Mouse (Mus musculus): ENCODE measurements around the gene Plcl2. TPM values are rescaled to one million over a fixed set of nuclear protein-coding genes. Genes with fewer than 3 reads are reported as not detected.
"Not testable (repeated sequence)": the region's sequence is repeated elsewhere in the genome, so short reads cannot be mapped to it uniquely, and the experiment has no call there.

The Plcl2 gene
- polyA plus RNA-seq, 1 experiment: 2.9 TPM

DNA sequence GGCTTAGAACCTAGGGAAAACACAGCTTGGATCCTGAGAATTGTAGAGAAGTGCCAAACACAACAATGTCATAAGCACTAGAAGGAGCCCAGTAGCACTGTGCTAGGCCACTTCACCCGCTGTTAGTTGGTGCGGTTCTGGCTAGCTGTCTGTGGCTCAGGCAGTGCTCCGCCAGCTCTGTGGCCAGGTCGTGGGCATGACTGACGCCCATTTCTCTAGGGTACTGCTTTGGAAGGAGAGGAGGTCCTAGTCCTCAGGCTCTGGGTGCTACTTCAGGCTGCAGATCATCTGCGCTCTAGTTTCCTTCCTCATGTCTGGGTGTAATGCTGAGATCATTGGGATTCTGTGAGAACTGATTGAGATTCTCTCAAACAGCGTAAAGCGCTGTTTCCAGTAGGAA, 20.9 kb downstream of the Plcl2 start:
- H3K4me1 ChIP-seq (ENCODE audit: control insufficient read depth, insufficient read depth, low read length): no peaks in the 10 kb centered on the region
- no peaks in the 10 kb centered on the region for H3K9me3 ChIP-seq (replicated peaks; ENCODE audit: control insufficient read depth, insufficient read depth, low read length, poor library complexity, severe bottlenecking)
- H3K36me3 ChIP-seq (ENCODE audit: control insufficient read depth, insufficient read depth, low read length, poor library complexity, severe bottlenecking): no peaks in the 10 kb centered on the region
- H3K27ac ChIP-seq (ENCODE audit: insufficient read depth, low read length): no peak overlapping the region
- no peak overlapping the region for H3K4me3 ChIP-seq (ENCODE audit: low read depth, low read length)
- H3K27me3 ChIP-seq (ENCODE audit: control insufficient read depth, insufficient read depth, low read length, poor library complexity, severe bottlenecking): no peaks in the 10 kb centered on the region
- TF ChIP-seq POLR2A (IDR thresholded peaks at IDR 0.05; ENCODE audit: insufficient read depth, low read length) (no peak), EP300 (IDR thresholded peaks at IDR 0.05; ENCODE audit: insufficient read depth, low read depth, low read length) (no peak), CTCF (IDR thresholded peaks at IDR 0.05; ENCODE audit: low read depth, low read length) (no peak)
- no peak overlapping the region for H3K9ac ChIP-seq (ENCODE audit: low read depth, poor library complexity, severe bottlenecking)

DNA sequence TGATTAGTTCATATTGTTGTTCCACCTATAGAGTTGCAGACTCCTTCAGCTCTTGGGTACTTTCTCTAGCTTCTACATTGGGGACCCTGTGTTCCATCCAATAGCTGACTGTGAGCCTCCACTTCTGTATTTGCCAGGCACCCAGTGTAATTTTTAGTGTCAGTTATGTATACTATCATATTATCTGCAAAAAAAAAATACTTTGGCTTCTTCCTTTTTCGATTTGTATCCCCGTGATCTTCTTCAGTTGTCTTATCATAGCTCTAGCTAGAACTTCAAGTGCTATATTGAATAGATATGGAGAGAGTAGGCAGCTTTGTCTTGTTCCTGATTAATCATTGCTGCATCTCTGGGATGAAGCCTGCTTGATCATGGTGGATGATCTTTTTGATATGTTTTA, 25.7 kb downstream of the Plcl2 start:
- H3K9ac ChIP-seq (ENCODE audit: low read depth, poor library complexity, severe bottlenecking); H3K4me1 ChIP-seq (ENCODE audit: control insufficient read depth, insufficient read depth, low read length); H3K4me3 ChIP-seq (ENCODE audit: low read depth, low read length); H3K27me3 ChIP-seq (ENCODE audit: control insufficient read depth, insufficient read depth, low read length, poor library complexity, severe bottlenecking); H3K9me3 ChIP-seq (replicated peaks; ENCODE audit: control insufficient read depth, insufficient read depth, low read length, poor library complexity, severe bottlenecking); H3K36me3 ChIP-seq (ENCODE audit: control insufficient read depth, insufficient read depth, low read length, poor library complexity, severe bottlenecking); H3K27ac ChIP-seq (ENCODE audit: insufficient read depth, low read length): not testable (repeated sequence)

DNA sequence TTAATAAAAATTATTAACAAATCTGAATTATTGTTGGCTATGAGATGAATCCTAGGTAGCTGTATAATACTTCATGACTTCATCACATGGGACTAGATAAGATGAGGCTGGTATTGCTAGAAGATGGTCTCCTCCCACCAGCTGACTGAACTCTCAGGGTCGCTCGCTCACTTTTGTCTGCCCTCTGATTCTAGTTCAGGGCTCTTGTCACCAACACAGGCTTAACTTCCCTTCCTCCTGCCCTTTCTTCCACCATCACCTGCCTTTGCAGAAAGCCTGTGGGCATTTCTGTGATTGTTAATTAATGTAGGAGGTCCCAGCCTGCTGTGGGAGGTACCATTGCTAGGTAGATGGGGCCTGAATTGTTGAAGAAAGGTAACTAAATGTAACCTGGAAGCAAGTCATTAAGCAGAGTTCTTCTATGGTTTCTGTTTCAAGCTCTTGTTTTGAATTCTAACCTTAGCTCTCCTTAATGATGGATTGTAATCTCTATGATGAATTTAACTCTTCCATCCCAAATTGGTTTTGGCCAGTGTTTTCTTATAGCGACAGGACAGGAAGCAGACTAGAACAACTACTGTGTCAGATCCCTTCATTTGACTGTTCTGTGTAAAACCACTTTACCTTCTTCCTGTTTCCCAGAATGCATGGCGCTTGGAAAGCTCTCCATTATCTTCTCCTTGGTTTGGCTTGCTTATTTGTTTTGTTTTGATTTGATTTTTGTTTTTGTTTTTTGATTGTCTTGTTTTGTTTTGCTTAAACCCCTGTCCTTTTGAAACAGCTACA, 27.4 kb downstream of the Plcl2 start:
- Histone ChIP-seq H3K4me3 (ENCODE audit: low read depth, low read length) (no peak overlapping the region), H3K27ac (ENCODE audit: insufficient read depth, low read length) (no peak overlapping the region), H3K4me1 (ENCODE audit: control insufficient read depth, insufficient read depth, low read length) (no peaks in the 10 kb centered on the region), H3K9me3 (replicated peaks; ENCODE audit: control insufficient read depth, insufficient read depth, low read length, poor library complexity, severe bottlenecking) (no peaks in the 10 kb centered on the region), H3K9ac (ENCODE audit: low read depth, poor library complexity, severe bottlenecking) (no peak overlapping the region), H3K36me3 (ENCODE audit: control insufficient read depth, insufficient read depth, low read length, poor library complexity, severe bottlenecking) (no peaks in the 10 kb centered on the region), H3K27me3 (ENCODE audit: control insufficient read depth, insufficient read depth, low read length, poor library complexity, severe bottlenecking) (no peaks in the 10 kb centered on the region)
- TF ChIP-seq POLR2A (IDR thresholded peaks at IDR 0.05; ENCODE audit: insufficient read depth, low read length) (no peak), CTCF (IDR thresholded peaks at IDR 0.05; ENCODE audit: low read depth, low read length) (no peak), EP300 (IDR thresholded peaks at IDR 0.05; ENCODE audit: insufficient read depth, low read depth, low read length) (no peak)

DNA sequence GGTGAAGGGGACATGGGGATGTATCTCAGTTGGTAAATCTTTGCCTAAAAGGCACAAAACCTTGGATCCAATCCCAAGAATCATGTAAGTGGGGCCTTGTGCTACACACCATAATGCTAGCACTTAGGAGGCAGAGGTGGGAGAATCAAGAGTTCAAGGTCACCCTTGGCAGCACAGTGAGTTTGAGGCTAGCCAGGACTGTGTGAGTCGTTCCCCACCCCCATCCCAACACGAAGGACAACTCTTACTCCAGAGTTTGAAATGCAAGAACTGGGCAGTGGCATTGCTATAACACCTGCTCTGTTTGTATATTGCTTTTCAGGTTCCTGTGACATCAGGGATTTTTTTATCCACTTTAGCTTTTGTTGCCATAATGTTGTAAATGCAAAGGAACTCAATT, 28.6 kb downstream of the Plcl2 start:
- Histone ChIP-seq H3K4me3 (ENCODE audit: low read depth, low read length) (no peak overlapping the region), H3K9ac (ENCODE audit: low read depth, poor library complexity, severe bottlenecking) (no peak overlapping the region), H3K9me3 (replicated peaks; ENCODE audit: control insufficient read depth, insufficient read depth, low read length, poor library complexity, severe bottlenecking) (peaks cover 3% of the 10 kb centered on the region; the same call in 1 of the 2 replicates), H3K36me3 (ENCODE audit: control insufficient read depth, insufficient read depth, low read length, poor library complexity, severe bottlenecking) (no peaks in the 10 kb centered on the region), H3K4me1 (ENCODE audit: control insufficient read depth, insufficient read depth, low read length) (no peaks in the 10 kb centered on the region), H3K27ac (ENCODE audit: insufficient read depth, low read length) (no peak overlapping the region), H3K27me3 (ENCODE audit: control insufficient read depth, insufficient read depth, low read length, poor library complexity, severe bottlenecking) (no peaks in the 10 kb centered on the region)
- TF ChIP-seq POLR2A (IDR thresholded peaks at IDR 0.05; ENCODE audit: insufficient read depth, low read length): no peak

DNA sequence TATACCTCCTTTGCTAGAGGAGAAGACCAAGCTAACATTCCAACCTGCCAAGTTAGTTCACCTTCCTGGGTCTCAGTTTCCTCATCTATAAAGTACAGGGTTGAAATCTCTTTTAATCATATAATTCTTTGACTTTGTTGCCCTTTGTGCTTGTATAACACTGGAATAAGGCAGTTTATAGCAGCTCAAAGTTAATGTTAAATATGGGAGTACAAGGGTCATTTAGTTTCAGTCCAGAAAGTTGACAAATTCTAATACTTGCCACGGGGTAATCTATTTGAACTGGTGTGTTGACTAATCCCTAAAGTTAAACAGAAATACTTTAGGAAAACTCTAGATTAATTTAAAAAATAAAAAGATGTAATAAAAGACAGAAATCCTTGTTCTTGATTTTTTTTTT, 35.7 kb downstream of the Plcl2 start:
- Histone ChIP-seq H3K4me3 (ENCODE audit: low read depth, low read length) (no peak overlapping the region), H3K9ac (ENCODE audit: low read depth, poor library complexity, severe bottlenecking) (no peak overlapping the region), H3K4me1 (ENCODE audit: control insufficient read depth, insufficient read depth, low read length) (no peaks in the 10 kb centered on the region), H3K9me3 (replicated peaks; ENCODE audit: control insufficient read depth, insufficient read depth, low read length, poor library complexity, severe bottlenecking) (peaks cover 4% of the 10 kb centered on the region; the same call in 1 of the 2 replicates), H3K36me3 (ENCODE audit: control insufficient read depth, insufficient read depth, low read length, poor library complexity, severe bottlenecking) (no peaks in the 10 kb centered on the region), H3K27ac (ENCODE audit: insufficient read depth, low read length) (no peak overlapping the region), H3K27me3 (ENCODE audit: control insufficient read depth, insufficient read depth, low read length, poor library complexity, severe bottlenecking) (no peaks in the 10 kb centered on the region)
- TF ChIP-seq EP300 (IDR thresholded peaks at IDR 0.05; ENCODE audit: insufficient read depth, low read depth, low read length): no peak
- no peak for TF ChIP-seq POLR2A (IDR thresholded peaks at IDR 0.05; ENCODE audit: insufficient read depth, low read length)
- no peak for TF ChIP-seq CTCF (IDR thresholded peaks at IDR 0.05; ENCODE audit: low read depth, low read length)

DNA sequence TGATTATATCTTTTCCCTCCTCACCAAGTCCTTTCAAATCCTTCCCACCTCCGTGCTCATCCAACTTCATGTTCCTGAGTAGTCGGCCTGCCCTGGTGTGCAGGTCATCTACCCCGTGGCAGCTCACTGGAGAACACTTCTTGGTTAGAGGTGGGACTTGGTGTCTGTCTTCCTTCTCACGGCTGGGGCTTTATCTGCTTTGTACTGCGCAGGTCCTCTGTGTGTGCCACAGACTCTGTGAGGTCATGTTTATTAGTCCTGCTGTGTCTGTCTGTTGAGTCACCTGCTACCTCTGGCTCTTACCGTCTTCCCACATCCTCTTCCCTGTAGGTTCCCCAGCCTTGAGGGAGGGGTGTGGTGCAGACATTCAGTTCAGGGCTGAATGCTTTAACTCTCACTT, 36.1 kb downstream of the Plcl2 start:
- no peak overlapping the region for H3K27ac ChIP-seq (ENCODE audit: insufficient read depth, low read length)
- no peak overlapping the region for H3K9ac ChIP-seq (ENCODE audit: low read depth, poor library complexity, severe bottlenecking)
- H3K27me3 ChIP-seq (ENCODE audit: control insufficient read depth, insufficient read depth, low read length, poor library complexity, severe bottlenecking): no peaks in the 10 kb centered on the region
- no peaks in the 10 kb centered on the region for H3K4me1 ChIP-seq (ENCODE audit: control insufficient read depth, insufficient read depth, low read length)
- no peak overlapping the region for H3K4me3 ChIP-seq (ENCODE audit: low read depth, low read length)
- peaks cover 4% of the 10 kb centered on the region; the same call in 1 of the 2 replicates for H3K9me3 ChIP-seq (replicated peaks; ENCODE audit: control insufficient read depth, insufficient read depth, low read length, poor library complexity, severe bottlenecking)
- TF ChIP-seq CTCF (IDR thresholded peaks at IDR 0.05; ENCODE audit: low read depth, low read length) (no peak), POLR2A (IDR thresholded peaks at IDR 0.05; ENCODE audit: insufficient read depth, low read length) (no peak), EP300 (IDR thresholded peaks at IDR 0.05; ENCODE audit: insufficient read depth, low read depth, low read length) (no peak)
- H3K36me3 ChIP-seq (ENCODE audit: control insufficient read depth, insufficient read depth, low read length, poor library complexity, severe bottlenecking): no peaks in the 10 kb centered on the region
